Mouse (Mus musculus) midbrain, embryonic 14.5 days (tissue): ENCODE data around the gene Sbno2. TPM values are rescaled to one million over a fixed set of nuclear protein-coding genes. Genes with fewer than 3 reads are reported as not detected.

Source experiments
- ATAC-seq: fragments of 200-750 bp; cut with Nextera tagmentation; 2 replicates; pipeline ENCODE4 v1.8.0; 2017; ENCODE audit warnings: moderate number of reproducible peaks, moderate library complexity; ENCODE audit not compliant: low FRiP score, low TSS enrichment
- DNase-seq: peaks from one replicate; pipeline ENCODE4 v3.0.0-alpha.2; 2015
- H3K27ac ChIP-seq: fragments of 300-500 bp; sonication (generic); replicated peaks from 2 replicates; pipeline ENCODE4 v1.5.1; 2014; ENCODE audit warnings: mild to moderate bottlenecking, low read depth, low read length, moderate library complexity
- H3K27me3 ChIP-seq: fragments of 300-500 bp; sonication (generic); 2 replicates; pipeline ENCODE4 v1.6.1; 2014; ENCODE audit warnings: low read length, control low read depth, mixed read lengths; ENCODE audit not compliant: control insufficient read depth, insufficient read depth
- H3K36me3 ChIP-seq: fragments of 300-500 bp; sonication (generic); 2 replicates; pipeline ENCODE4 v1.6.1; 2014; ENCODE audit warnings: low read length, control low read depth; ENCODE audit not compliant: control insufficient read depth, insufficient read depth
- H3K4me1 ChIP-seq: fragments of 300-500 bp; sonication (generic); 2 replicates; pipeline ENCODE4 v1.6.1; 2014; ENCODE audit warnings: mild to moderate bottlenecking, antibody characterized with exemption, low read length, control low read depth; ENCODE audit not compliant: control insufficient read depth, insufficient read depth
- H3K4me2 ChIP-seq: fragments of 300-500 bp; sonication (generic); 2 replicates; pipeline ENCODE4 v1.6.1; 2014; ENCODE audit warnings: mild to moderate bottlenecking, low read length, moderate library complexity
- H3K4me3 ChIP-seq: fragments of 300-500 bp; sonication (generic); replicated peaks from 2 replicates; pipeline ENCODE4 v1.5.1; 2014; ENCODE audit warnings: low read depth, low read length
- H3K9ac ChIP-seq: fragments of 300-500 bp; sonication (generic); replicated peaks from 2 replicates; pipeline ENCODE4 v1.6.1; 2014; ENCODE audit warnings: mild to moderate bottlenecking, low read length, moderate library complexity
- H3K9me3 ChIP-seq: fragments of 300-500 bp; sonication (generic); 2 replicates; pipeline ENCODE4 v1.6.1; 2016; ENCODE audit warnings: low read length, control low read depth, mixed read lengths; ENCODE audit not compliant: control insufficient read depth
- WGBS: fragments of 180-500 bp; shearing (Covaris S2); extraction: QIAGEN DNeasy Blood & Tissue Kit; methylation state at CpG from one replicate; pipeline ENCODE4 v1.1.7; 2014; 5-methylcytosine and 5-hydroxymethylcytosine counted together
- polyA plus RNA-seq: library from polyadenylated mRNA; unstranded; fragments of >200 nt; fragmentation: Nextera tagmentation; extraction: Ambion mirVana; gene quantifications from 2 replicates; pipeline ENCODE4 v1.2.1, GENCODE M21; 2014

Sbno2 gene
- polyA plus RNA-seq, 1 experiment from 2014 or later: 13.2 TPM

DNA sequence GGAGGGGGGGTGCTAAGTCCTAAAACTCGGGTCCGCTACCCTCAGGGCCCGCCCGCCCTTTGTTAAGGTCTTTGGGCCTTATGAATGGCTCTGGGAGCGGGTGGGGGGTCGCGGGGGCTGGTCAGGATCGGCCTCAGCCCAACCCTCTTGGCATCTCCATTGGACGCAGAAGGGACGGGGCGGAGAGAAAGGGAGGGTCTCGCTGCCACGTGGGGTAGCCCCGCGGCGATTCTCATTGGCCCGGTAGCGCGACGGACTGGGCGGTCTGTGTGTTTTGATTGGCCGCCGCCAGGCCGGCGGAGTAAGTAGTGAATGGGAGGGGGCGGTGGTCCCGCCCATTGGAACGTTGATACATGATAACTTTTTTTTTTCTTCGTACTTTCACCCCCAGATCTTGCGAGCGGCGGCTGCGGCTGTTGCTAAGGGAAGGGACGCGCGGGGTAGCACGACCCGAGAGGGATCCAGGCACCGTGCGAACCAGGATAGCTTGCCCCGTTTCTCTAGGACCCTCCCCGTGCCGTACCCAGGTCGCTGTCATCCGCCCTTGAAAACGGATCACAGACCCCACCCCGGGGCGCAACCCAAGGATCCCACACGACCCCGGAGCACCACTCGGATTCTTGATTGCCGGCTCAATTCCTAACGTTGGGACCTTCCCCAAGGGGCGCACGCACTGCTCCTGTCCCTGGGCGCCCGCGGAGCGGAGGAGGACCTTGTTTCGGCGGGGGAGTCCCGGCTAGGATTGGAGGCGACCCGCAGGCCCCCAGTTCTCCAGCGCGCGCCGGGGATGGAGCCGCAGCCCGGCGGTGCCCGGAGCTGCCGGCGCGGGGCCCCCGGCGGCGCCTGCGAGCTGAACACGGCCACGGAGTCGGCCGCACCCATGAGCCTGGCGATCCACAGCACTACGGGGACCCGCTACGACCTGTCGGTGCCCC lies 44.2 kb upstream of the Sbno2 start:
- DNase-seq (peak; percentile 99), ATAC-seq (peak; percentile 86)
- under 1% methylated on average over 88 of the region's 88 CpGs for WGBS
- H3K4me2 ChIP-seq: peak overlapping the region; percentile 98
- peaks cover 23% of the 10 kb centered on the region for H3K4me1 ChIP-seq
- H3K27ac ChIP-seq: peak overlapping the region; percentile 100
- peak overlapping the region; percentile 99 for H3K4me3 ChIP-seq
- H3K27me3 ChIP-seq: no peaks in the 10 kb centered on the region
- no peaks in the 10 kb centered on the region for H3K9me3 ChIP-seq
- H3K9ac ChIP-seq: peak overlapping the region; percentile 100
- H3K36me3 ChIP-seq: peaks cover 51% of the 10 kb centered on the region

DNA sequence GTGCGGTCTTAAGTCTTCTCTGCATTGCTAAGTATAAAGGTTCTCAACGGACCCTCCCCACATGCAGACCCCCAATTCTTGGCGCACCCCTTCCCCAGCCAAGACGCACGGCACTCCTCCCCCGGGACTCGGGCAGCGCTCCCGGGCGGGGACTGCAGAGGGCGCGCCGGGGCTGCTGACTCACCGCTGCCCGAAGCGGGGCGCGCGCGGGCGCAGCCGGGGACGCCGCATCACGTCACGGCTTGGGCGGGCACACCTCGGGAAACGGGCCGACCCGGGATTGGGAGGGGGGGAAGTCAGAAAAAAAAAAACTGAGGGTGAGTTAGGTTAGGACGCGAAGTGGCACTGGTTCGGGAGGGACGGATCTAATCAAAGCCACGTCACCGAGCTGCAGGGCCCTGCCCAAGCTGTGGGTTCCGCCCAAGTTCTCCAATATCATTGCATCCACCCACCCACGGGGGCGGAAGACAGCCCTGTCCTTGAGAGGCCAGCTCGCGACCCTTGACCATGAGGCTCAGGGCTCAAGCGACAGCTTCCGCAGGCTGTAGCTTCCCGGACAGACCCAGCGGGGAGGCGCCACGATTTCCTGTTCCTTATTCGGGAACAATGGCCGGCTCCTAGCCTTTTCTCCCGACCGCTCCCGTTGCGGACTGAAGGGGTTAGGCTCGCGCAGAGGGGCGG lies 43.4 kb upstream of the Sbno2 start:
- Histone ChIP-seq H3K27ac (peak overlapping the region; percentile 100), H3K4me3 (peak overlapping the region; percentile 99), H3K4me2 (peak overlapping the region; percentile 77), H3K9me3 (no peaks in the 10 kb centered on the region), H3K27me3 (no peaks in the 10 kb centered on the region), H3K9ac (peak overlapping the region; percentile 100), H3K4me1 (peaks cover 16% of the 10 kb centered on the region), H3K36me3 (peaks cover 51% of the 10 kb centered on the region)
- DNase-seq (peak; percentile 97), ATAC-seq (peak; percentile 36)
- WGBS: under 1% methylated on average over 57 of the region's 57 CpGs

DNA sequence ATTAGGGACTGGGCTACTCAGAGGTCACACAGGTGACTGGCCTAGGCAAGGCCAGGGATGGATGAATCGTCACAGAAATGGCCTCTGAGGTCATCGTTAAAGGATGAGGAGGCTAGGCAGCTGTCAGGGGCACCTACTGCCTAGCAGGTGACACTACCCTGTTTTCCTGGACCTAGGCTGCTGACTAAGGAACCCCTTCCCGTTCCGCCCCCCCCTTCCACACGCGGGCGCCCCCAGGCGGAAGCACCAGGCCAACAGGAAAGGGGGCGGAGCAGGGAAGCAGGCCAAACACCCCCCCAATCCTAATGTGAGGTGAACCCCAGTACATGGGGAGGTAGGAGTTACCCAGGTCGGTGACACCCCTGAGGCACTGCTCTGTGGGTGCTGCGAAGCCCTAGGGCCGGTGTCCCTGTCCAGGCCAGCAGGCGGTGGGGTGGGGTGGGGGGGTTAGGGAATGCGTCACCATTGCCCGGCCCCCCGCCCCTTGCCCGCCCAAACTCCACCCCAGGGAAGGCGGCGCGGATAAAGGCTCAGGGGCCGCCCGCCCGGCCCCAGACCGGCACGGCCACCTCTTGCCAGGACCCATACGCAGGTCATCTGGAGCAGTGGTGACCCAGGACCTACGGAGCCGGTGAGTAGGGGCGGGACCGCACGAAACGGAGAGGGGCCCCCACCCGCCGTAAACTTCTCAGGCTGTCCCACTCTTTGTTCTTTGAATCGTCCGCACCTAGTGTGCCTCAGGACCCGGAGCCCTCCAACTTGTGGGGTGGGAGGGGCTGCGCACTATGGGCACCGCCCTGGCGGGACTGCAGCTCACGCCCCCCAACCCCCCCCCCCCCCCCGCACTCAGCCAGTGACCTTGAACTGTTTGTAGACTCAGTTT lies 42.6 kb upstream of the Sbno2 start, which contains the start of gene Midn:
Gene Midn (plus strand): TSS at position 554 of the 883 bp plus-strand sequence.
- peaks cover 10% of the 10 kb centered on the region for H3K4me1 ChIP-seq

DNA sequence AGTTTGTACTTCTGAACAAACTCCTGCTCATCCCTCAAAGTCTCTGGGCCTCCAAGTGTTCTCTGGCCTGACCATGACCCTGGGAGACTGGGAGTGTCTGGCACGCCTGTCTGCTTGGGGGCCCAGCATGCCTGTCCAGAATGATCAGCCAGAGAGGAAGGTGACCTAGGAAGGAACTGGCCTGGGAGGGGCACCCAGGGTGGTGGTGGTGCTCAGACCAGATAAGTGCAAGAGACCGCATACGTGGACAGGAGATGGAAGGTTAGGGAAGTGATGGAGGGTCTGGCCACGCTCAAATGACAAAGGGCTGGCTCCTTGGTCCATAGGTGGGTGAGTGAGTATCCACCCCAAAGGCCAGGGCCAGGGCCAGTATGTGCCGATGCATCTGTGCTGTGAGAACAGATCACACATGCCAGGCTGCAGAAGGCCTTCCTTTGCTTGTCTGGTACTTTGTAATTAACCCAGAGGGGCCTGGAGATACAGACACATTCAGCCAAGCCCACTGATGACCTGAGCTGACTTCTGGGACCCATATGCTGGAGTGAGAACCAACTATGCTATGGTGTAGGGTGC lies 41.9 kb upstream of the Sbno2 start:
- H3K36me3 ChIP-seq: peaks cover 40% of the 10 kb centered on the region
- peaks cover 7% of the 10 kb centered on the region for H3K4me1 ChIP-seq
- H3K27ac ChIP-seq: peak overlapping the region; percentile 100
- WGBS: 79% methylated on average over 5 of the region's 5 CpGs
- H3K4me3 ChIP-seq: peak overlapping the region; percentile 99
- no peaks in the 10 kb centered on the region for H3K27me3 ChIP-seq
- ATAC-seq (no peak), DNase-seq (no peak)
- no peak overlapping the region; the same call in 1 of the 2 replicates for H3K9ac ChIP-seq
- H3K9me3 ChIP-seq: no peaks in the 10 kb centered on the region
- H3K4me2 ChIP-seq: peak overlapping the region; percentile 77

More for the DNA sequence above, 42.6 kb upstream of the Sbno2 start, which contains the start of gene Midn:
- no peaks in the 10 kb centered on the region for H3K9me3 ChIP-seq
- H3K27me3 ChIP-seq: no peaks in the 10 kb centered on the region
- WGBS: 2% methylated on average over 40 of the region's 42 CpGs
- ATAC-seq (peak; percentile 7; the same call in 1 of the 2 replicates), DNase-seq (peak; percentile 77)
- H3K27ac ChIP-seq: peak within 1 kb of the TSS; percentile 100
- H3K4me3 ChIP-seq: peak within 1 kb of the TSS; percentile 99
- H3K9ac ChIP-seq: peak within 1 kb of the TSS; percentile 100
- H3K4me2 ChIP-seq: peak within 1 kb of the TSS; percentile 77
- H3K36me3 ChIP-seq: peaks cover 48% of the 10 kb centered on the region

DNA sequence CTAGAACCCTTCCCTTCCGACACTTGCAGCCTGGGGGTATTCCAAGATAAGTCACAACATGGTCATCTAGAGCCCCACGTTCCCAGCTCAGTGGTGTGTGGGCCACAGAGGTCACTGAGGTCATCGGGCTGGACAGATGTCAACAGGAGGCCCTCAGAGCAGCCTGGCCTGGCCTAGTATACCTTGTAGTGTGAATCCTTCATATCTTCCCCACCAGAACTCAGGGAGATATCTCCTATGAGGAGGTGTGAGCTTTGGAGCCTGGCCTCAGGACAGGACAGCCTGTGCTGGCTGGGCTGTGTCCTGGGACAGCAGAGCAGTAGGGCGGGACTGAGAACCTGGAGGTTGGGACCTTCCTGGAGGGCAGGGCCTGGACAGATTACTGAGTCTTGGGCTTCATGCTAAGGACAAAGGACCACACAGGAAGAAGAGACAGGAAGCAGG lies 41.2 kb upstream of the Sbno2 start:
- ATAC-seq (no peak), DNase-seq (no peak)
- Histone ChIP-seq H3K36me3 (peaks cover 34% of the 10 kb centered on the region), H3K4me2 (no peak overlapping the region), H3K27ac (no peak overlapping the region), H3K9me3 (no peaks in the 10 kb centered on the region), H3K27me3 (no peaks in the 10 kb centered on the region), H3K4me1 (peaks cover 6% of the 10 kb centered on the region), H3K4me3 (no peak overlapping the region), H3K9ac (no peak overlapping the region)
- WGBS: 70% methylated on average over 4 of the region's 4 CpGs

DNA sequence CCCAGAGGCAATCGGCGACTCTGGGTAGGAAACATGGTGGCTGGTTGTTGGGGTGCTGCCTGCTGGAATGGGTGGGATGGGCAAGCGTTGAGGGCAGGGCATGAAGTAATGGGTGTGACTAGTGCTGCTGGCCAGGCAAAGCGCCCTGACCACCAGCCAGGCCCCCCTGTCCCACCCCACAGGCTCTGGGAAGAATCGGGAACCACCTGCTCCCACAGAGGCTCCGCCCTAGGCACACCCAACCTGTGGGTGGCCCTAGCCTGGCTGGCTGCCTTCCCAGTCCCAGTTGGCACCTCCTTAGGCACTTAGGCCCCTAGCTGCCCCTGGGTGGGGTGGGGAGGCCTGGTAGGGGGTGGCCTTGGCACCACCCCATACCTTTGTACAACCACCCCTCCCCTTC lies 40.5 kb upstream of the Sbno2 start:
- H3K4me1 ChIP-seq: peaks cover 9% of the 10 kb centered on the region
- H3K9me3 ChIP-seq: no peaks in the 10 kb centered on the region
- WGBS: 83% methylated on average over 6 of the region's 6 CpGs
- H3K4me2 ChIP-seq: no peak overlapping the region
- H3K4me3 ChIP-seq: no peak overlapping the region
- ATAC-seq (no peak), DNase-seq (no peak)
- peaks cover 27% of the 10 kb centered on the region for H3K36me3 ChIP-seq
- H3K27me3 ChIP-seq: no peaks in the 10 kb centered on the region
- no peak overlapping the region for H3K9ac ChIP-seq
- H3K27ac ChIP-seq: no peak overlapping the region

DNA sequence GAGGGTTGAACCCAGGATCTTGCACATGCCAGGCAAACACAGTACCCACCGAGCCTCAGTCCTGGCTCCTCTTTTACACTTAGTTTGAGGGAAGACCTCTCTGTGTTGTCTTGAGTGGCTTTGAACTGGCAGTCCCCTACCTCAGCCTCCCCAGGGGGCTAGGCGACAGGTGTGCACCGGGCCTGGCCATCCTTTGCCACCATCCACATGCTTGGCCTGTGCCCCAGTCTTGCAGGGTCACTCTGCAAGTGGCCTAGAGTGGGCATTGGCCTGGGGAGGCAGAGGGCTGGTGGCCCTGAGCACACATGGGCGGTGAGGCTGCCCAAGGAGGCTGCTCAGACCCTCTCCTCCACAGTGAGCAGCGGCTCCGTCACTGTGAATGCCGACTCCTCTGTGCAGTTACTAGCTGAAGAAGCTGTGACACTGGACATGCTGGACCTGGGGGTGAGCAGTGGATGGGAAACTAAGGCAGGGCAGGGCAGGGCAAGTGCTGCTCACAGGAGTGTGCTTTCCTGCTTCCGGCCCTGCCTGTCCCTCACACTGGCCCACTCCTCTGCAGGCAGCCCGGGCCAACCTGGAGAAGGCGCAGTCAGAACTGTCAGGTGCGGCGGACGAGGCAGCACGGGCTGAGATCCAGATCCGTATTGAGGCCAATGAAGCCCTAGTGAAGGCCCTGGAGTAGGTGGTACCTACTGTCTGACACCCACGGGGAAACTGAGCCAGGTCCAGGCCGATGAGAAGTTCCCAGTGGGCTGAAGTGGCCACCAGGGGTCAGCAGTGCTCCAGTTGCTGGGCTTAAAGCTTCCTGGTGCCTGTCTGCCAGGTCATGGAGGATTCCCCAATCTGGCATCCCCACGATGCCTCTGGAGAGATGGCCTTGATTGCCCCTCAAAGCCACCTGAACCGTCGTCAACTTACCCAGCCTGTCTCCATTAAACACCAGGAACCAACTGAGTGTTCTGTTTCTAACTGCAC lies 39.8 kb upstream of the Sbno2 start:
- H3K9ac ChIP-seq: no peak overlapping the region
- no peaks in the 10 kb centered on the region for H3K27me3 ChIP-seq
- peak; percentile 84 for DNase-seq
- 72% methylated on average over 20 of the region's 20 CpGs for WGBS
- peaks cover 12% of the 10 kb centered on the region for H3K4me1 ChIP-seq
- no peak overlapping the region for H3K4me2 ChIP-seq
- H3K4me3 ChIP-seq: no peak overlapping the region
- no peaks in the 10 kb centered on the region for H3K9me3 ChIP-seq
- no peak for ATAC-seq
- peaks cover 26% of the 10 kb centered on the region for H3K36me3 ChIP-seq
- no peak overlapping the region for H3K27ac ChIP-seq
